ENCODE assay signal across 21 mouse cellular contexts in the genomic region with DNA sequence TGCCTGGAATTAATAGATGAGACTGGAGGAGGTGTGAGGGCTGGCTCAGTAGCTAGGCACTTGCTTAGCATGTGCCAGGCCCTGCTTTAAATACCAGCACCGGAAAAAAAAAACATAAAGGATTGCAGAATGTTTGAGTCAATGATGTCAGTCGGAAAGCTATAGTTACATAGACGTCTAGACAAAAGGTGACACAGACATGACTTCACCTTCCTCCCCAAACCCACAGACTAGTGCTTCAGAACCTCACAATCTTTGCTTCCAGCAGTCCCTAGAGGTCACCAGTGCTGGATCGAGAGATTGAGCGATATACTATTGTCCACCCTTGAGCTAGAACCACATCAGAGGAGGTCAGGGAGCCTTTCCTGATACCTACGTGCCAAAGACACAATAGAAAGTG. TPM values are rescaled to one million over a fixed set of nuclear protein-coding genes. Genes with fewer than 3 reads are reported as not detected.
"Had no signal": no experiment of that assay in that cellular context is flagged by ENCODE, and none has a peak within 500 bp of the region (broad histone marks: within the 10 kb centered on the region; RNA-seq: fewer than 3 reads in every experiment).

No protein-coding gene starts in this region.

- H3K27ac ChIP-seq: left cerebral cortex, adult 2 months; limb, embryonic 10.5 days; liver, embryonic 12.5 days; lung, embryonic 15.5 days; macrophage; midbrain, embryonic 15.5 days; stomach, postnatal 0 days had no signal

- ATAC-seq: liver, embryonic 12.5 days; midbrain, embryonic 15.5 days had no signal

- H3K4me1 ChIP-seq: limb, embryonic 10.5 days; liver, embryonic 12.5 days; lung, embryonic 15.5 days; midbrain, embryonic 15.5 days had no signal

- H3K9me3 ChIP-seq: limb, embryonic 10.5 days; liver, embryonic 12.5 days; lung, embryonic 15.5 days; midbrain, embryonic 15.5 days had no signal

- H3K27me3 ChIP-seq: liver, embryonic 12.5 days; lung, embryonic 15.5 days; megakaryocyte, embryonic 14.5 days; midbrain, embryonic 15.5 days had no signal

- H3K4me3 ChIP-seq: left cerebral cortex, adult 2 months; limb, embryonic 10.5 days; liver, embryonic 12.5 days; lung, embryonic 15.5 days; megakaryocyte, embryonic 14.5 days; midbrain, embryonic 15.5 days had no signal

- H3K9ac ChIP-seq: liver, embryonic 12.5 days; lung, embryonic 15.5 days; midbrain, embryonic 15.5 days had no signal

- H3K36me3 ChIP-seq: limb, embryonic 10.5 days; liver, embryonic 12.5 days; lung, embryonic 15.5 days; midbrain, embryonic 15.5 days had no signal

- DNase-seq: kidney, adult 11 months; kidney, adult 9 months; kidney, postnatal 14 days; lung, postnatal 14 days; right cerebral cortex, postnatal 14 days had no signal

- H3K4me2 ChIP-seq: liver, embryonic 12.5 days; lung, embryonic 15.5 days; midbrain, embryonic 11.5 days; midbrain, embryonic 15.5 days had no signal

RNA-seq across cellular contexts. Expression of a gene that starts 7.6 kb away (rescaled TPM):
- polyA plus RNA-seq: limb, embryonic 10.5 days; limb, embryonic 14.5 days; liver, embryonic 12.5 days; liver, embryonic 16.5 days; midbrain, embryonic 11.5 days; neural tube, embryonic 14.5 days; stomach, postnatal 0 days had no signal

RNA-seq across cellular contexts. Expression of a gene that starts 9.0 kb away (rescaled TPM):
- total RNA-seq: layer of hippocampus, adult 8-10 months; layer of hippocampus, postnatal 25 days; left cerebral cortex, adult 2 months; left cerebral cortex, postnatal 14 days had no signal
- polyA plus RNA-seq: large intestine, adult 2 months; limb, embryonic 10.5 days; limb, embryonic 14.5 days; liver, embryonic 12.5 days; liver, embryonic 16.5 days; lung, embryonic 15.5 days; macrophage; midbrain, embryonic 11.5 days; midbrain, embryonic 15.5 days; neural tube, embryonic 14.5 days; stomach, postnatal 0 days had no signal
